Mouse (Mus musculus) fat pad, adult 2 months (tissue): ENCODE results near the gene Chtf18.

ENCODE experiments used
- DNase-seq: peaks from one replicate; pipeline ENCODE4 v3.0.0-alpha.2; 2011; ENCODE audit warnings: low read depth, low spot score; ENCODE audit errors: extremely low read depth

The Chtf18 gene

GRCm38 (mm10) chr17:25735745-25736144, 8.5 kb upstream of the Chtf18 start, which contains the start of gene Mslnl:
Mslnl (plus strand) TSS chr17:25736042.
- DNase-seq: no peak

GRCm38 (mm10) chr17:25735246-25735645, 8.0 kb upstream of the Chtf18 start:
- DNase-seq: no peak

- no peak for DNase-seq
Observed at GRCm38 (mm10) chr17:25732082-25732481, 4.9 kb upstream of the Chtf18 start.

- DNase-seq: no peak
Observed at GRCm38 (mm10) chr17:25728009-25728270, 721 bp upstream of the Chtf18 start.

GRCm38 (mm10) chr17:25725264-25725663, 2.0 kb downstream of the Chtf18 start:
- no peak for DNase-seq

- no peak for DNase-seq
Observed at GRCm38 (mm10) chr17:25723919-25724318, 3.3 kb downstream of the Chtf18 start.

GRCm38 (mm10) chr17:25723470-25723869, 3.7 kb downstream of the Chtf18 start:
- no peak for DNase-seq

GRCm38 (mm10) chr17:25721476-25721875, 5.7 kb downstream of the Chtf18 start:
- DNase-seq: no peak

- DNase-seq: no peak
Observed at GRCm38 (mm10) chr17:25717691-25718090, 9.5 kb downstream of the Chtf18 start.

GRCm38 (mm10) chr17:25716711-25717637, 10.2 kb downstream of the Chtf18 start, which contains the start of gene Gng13:
Gng13 (plus strand) TSS chr17:25717171.
- no peak for DNase-seq

GRCm38 (mm10) chr17:25716130-25716529, 11.1 kb downstream of the Chtf18 start:
- DNase-seq: no peak

GRCm38 (mm10) chr17:25715627-25716026, 11.6 kb downstream of the Chtf18 start:
- no peak for DNase-seq

- DNase-seq: no peak
Observed at GRCm38 (mm10) chr17:25711136-25711535, 16.1 kb downstream of the Chtf18 start.

GRCm38 (mm10) chr17:25709994-25710393, 17.2 kb downstream of the Chtf18 start:
- no peak for DNase-seq

- no peak for DNase-seq
Observed at GRCm38 (mm10) chr17:25700863-25701496, 26.2 kb downstream of the Chtf18 start.

GRCm38 (mm10) chr17:25698446-25698845, 28.8 kb downstream of the Chtf18 start:
- DNase-seq: no peak

GRCm38 (mm10) chr17:25696263-25696662, 31.0 kb downstream of the Chtf18 start:
- no peak for DNase-seq

GRCm38 (mm10) chr17:25688922-25689321, 38.3 kb downstream of the Chtf18 start:
- no peak for DNase-seq

- DNase-seq: no peak
Observed at GRCm38 (mm10) chr17:25686323-25686722, 40.9 kb downstream of the Chtf18 start.

- no peak for DNase-seq
Observed at GRCm38 (mm10) chr17:25681636-25682035, 45.6 kb downstream of the Chtf18 start.

GRCm38 (mm10) chr17:25679818-25680217, 47.4 kb downstream of the Chtf18 start:
- DNase-seq: no peak

- DNase-seq: no peak
Observed at GRCm38 (mm10) chr17:25677969-25678368, 49.2 kb downstream of the Chtf18 start.
